Mouse (Mus musculus): ENCODE measurements around the gene Fam49a. TPM values are rescaled to one million over a fixed set of nuclear protein-coding genes. Genes with fewer than 3 reads are reported as not detected.

The Fam49a gene
- not detected for polyA plus RNA-seq (2012; fragmentation: generic; extraction: Trizol)

GRCm38 (mm10) chr12:12261987-12262971 is at the start of gene Fam49a:
Fam49a (plus strand) TSS chr12:12262139.

All from C3H10T1/2 (cell line).